Mouse (Mus musculus) ES-E14 (cell line): ENCODE measurements around the gene Ly6g.
"Not testable (repeated sequence)": the region's sequence is repeated elsewhere in the genome, so short reads cannot be mapped to it uniquely, and the experiment has no call there.

Experiments used
- CHD2 ChIP-seq: IDR thresholded peaks from 2 replicates; pipeline ENCODE4 v1.6.1; 2014; ENCODE audit warnings: mild to moderate bottlenecking, low read depth, low read length, inconsistent platforms
- HCFC1 ChIP-seq: IDR thresholded peaks from 2 replicates; pipeline ENCODE4 v1.6.1; 2012; ENCODE audit warnings: low read length, inconsistent platforms, borderline replicate concordance; ENCODE audit not compliant: insufficient read depth
- MAFK ChIP-seq: IDR thresholded peaks from 2 replicates; pipeline ENCODE4 v1.6.1; 2014; ENCODE audit warnings: mild to moderate bottlenecking, low read depth, low read length, inconsistent platforms; ENCODE audit not compliant: insufficient read depth
- ZC3H11A ChIP-seq: IDR thresholded peaks from 2 replicates; pipeline ENCODE4 v1.6.1; 2012; ENCODE audit warnings: low read depth, mild to moderate bottlenecking, inconsistent platforms, low read length, borderline replicate concordance
- ZNF384 ChIP-seq: IDR thresholded peaks from 2 replicates; pipeline ENCODE4 v1.6.1; 2012; ENCODE audit warnings: low read depth, low read length, inconsistent platforms

GRCm38 (mm10) chr15:75118742-75119141, 36.3 kb upstream of the Ly6g start:
- TF ChIP-seq CHD2, HCFC1, ZNF384, MAFK, ZC3H11A: not testable (repeated sequence)
